Mouse (Mus musculus): ENCODE measurements around the gene Vmn1r171. TPM values are rescaled to one million over a fixed set of nuclear protein-coding genes. Genes with fewer than 3 reads are reported as not detected.

Vmn1r171 gene
- total RNA-seq (2023): not detected

DNA sequence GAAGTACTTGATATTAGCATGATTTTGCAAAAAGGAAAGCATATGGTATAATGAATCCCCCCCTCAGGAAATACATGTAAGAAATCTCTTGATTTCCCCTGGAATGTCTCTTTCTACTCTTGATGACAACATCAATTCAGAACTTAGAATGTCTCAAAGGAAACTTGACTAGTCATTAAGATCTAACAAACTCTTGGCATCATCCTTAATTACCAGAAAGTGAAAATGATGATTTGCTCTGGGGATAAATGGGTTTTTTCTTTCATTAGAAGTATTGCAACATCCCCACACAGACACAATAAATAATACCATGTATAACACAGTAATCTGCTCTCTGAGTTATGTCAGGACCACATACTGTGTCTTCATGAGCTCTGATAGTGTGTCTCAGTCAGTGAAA, at the start of gene Vmn1r171:
TSS of gene Vmn1r171 (plus strand) at position 301 of the 400 bp plus-strand sequence.

DNA sequence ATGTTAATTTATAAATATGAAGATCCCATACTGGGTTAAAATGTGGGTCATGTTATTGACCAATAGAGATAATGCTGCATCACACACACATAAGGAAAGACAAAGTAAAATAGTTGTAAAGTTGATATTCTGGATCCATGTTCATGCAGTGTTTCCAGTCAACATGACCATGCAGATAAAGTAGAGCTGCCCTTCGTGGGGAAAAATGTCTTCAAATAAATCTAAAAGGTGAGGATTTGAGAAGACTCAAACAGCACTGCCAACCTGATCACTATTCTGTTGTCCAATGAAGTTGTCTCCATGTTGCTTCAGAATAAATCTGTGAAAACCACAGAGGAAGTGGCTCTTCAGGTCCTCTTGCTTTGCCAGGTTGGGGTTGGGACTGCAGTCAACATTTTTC, 24.6 kb upstream of the Vmn1r171 start, which contains the start of gene Vmn1r170:
TSS of gene Vmn1r170 (plus strand) at position 301 of the 400 bp plus-strand sequence.

DNA sequence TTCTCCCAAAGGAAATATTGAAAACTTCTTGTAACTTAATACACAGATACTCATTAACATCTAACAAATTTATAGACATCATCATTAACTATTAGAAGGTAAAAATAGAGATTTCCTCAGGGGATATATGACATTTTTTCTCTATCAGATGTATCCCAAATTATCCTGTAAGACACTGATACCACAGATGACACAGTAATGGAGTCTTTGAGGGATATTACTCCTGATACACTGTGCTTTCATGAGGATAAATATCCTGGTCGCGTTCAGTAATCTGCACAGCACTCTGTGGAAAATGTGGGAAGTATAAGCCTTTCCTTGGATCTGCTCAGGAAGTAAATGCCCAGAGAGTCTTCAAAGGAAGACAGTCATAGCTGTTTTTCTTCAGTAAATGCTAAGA, 27.5 kb downstream of the Vmn1r171 start, which contains the start of gene Vmn1r172:
TSS of gene Vmn1r172 (plus strand) at position 301 of the 400 bp plus-strand sequence.

Other genes with a start within 250 kb of the Vmn1r171 start
- gene Nlrp5, start 244.8 kb upstream of the Vmn1r171 start, total RNA-seq (2023): not detected
- gene Vmn1r167, start 123.5 kb upstream of the Vmn1r171 start, total RNA-seq (2023): not detected
- gene Vmn1r168, start 91.0 kb upstream of the Vmn1r171 start, total RNA-seq (2023): not detected
- not detected for gene Vmn1r169, start 55.2 kb upstream of the Vmn1r171 start, total RNA-seq (2023)
- gene Vmn1r170, start 24.5 kb upstream of the Vmn1r171 start, total RNA-seq (2023): not detected
- gene Vmn1r172, start 27.6 kb downstream of the Vmn1r171 start, total RNA-seq (2023): not detected
- gene Vmn1r173, start 70.0 kb downstream of the Vmn1r171 start, total RNA-seq (2023): not detected
- not detected for gene Vmn1r174, start 121.5 kb downstream of the Vmn1r171 start, total RNA-seq (2023)
- not detected for gene Vmn1r175, start 179.9 kb downstream of the Vmn1r171 start, total RNA-seq (2023)
- not detected for gene Vmn1r176, start 206.7 kb downstream of the Vmn1r171 start, total RNA-seq (2023)
- not detected for gene Vmn1r177, start 235.7 kb downstream of the Vmn1r171 start, total RNA-seq (2023)